Mouse (Mus musculus) frontal cortex, adult (tissue): Measurements from ENCODE around the gene Rpl31.

ENCODE experiments used
- ATAC-seq: cut with Nextera tagmentation; 2 replicates; pipeline ENCODE4 v1.9.2; 2017; ENCODE audit warnings: mild to moderate bottlenecking, moderate library complexity, mixed read lengths; ENCODE audit not compliant: low TSS enrichment

The Rpl31 gene

GRCm38 (mm10) chr1:39367601-39368266, at the start of gene Rpl31:
Gene Rpl31, plus strand, starts transcription at chr1:39367842.
- ATAC-seq, result peak; percentile 94

GRCm38 (mm10) chr1:39317935-39318334, 49.7 kb upstream of the Rpl31 start:
- peak; percentile 48; the same call in 1 of the 2 replicates for ATAC-seq

DNA sequence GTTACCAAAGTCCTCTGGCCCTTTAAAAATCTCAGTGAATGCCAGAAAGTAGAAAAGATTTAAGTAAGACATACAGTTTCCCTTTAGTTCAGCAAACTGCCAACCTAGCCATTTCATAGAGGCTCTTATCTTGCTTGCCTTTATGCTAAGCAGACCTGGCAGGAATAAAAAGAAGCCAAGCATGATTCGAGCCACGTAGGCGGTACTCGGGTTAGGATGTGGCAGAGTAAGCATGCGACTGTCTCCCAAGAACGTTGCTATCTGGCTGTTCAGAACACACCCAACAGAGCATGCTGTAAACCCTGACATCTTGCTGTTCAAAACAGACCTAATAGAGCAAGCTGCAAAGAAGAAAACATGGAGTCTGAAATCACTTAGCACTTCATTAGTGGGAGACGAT, 48.8 kb upstream of the Rpl31 start:
- peak; percentile 83 for ATAC-seq

- no peak for ATAC-seq
Observed at GRCm38 (mm10) chr1:39321954-39322353, 45.7 kb upstream of the Rpl31 start.

DNA sequence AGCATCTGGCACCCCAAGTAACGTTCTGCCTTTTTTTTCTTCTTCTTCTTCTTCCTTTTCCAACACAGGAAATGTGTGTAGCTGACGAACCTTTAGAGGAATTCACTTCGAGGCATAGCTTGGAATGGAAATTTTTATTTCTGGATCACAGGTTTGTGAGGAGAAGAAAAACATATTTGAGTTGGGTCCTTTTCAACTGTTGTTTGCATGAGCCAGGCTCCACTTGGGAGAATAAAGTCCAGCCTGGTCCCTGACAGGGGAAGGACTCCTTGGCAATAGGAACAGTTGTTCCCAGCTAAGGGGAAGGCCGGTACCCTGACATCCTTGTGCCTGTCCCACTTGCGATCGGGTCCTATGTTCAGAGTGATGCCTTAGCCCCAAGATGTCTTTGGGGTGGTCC, 42.4 kb upstream of the Rpl31 start:
- no peak for ATAC-seq

GRCm38 (mm10) chr1:39327546-39327945, 40.1 kb upstream of the Rpl31 start:
- peak; percentile 77 for ATAC-seq

GRCm38 (mm10) chr1:39330857-39331594, 36.6 kb upstream of the Rpl31 start:
- no peak for ATAC-seq

GRCm38 (mm10) chr1:39332456-39332855, 35.2 kb upstream of the Rpl31 start:
- ATAC-seq, result no peak

- no peak for ATAC-seq
Observed at GRCm38 (mm10) chr1:39335561-39336196, 32.0 kb upstream of the Rpl31 start.

DNA sequence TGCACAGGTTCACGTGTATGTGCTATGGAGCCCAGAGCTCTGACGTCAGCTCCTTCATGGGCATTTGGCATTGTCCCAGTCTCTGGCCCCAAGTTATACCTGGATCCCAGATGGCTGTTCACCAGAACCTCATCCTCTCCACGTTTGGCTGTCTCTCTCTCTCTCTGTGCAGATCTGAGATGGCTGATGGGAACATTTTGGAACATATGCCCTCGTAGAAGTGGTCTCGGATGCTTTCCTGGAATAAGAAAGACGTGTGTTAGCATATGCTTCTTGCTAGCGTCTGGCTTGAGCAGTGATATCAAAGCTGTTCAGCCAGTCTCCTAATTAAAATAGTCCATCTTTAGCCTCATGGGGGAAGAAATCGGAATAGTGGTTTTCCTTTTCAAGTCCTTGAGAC, 30.9 kb upstream of the Rpl31 start:
- ATAC-seq, result 0 out of 2 replicates have a peak, but pooled peaks have one; percentile 14

GRCm38 (mm10) chr1:39338831-39339230, 28.8 kb upstream of the Rpl31 start:
- peak; percentile 15; the same call in 1 of the 2 replicates for ATAC-seq

- ATAC-seq, result peak; percentile 61
Observed at GRCm38 (mm10) chr1:39339455-39339854, 28.2 kb upstream of the Rpl31 start.

DNA sequence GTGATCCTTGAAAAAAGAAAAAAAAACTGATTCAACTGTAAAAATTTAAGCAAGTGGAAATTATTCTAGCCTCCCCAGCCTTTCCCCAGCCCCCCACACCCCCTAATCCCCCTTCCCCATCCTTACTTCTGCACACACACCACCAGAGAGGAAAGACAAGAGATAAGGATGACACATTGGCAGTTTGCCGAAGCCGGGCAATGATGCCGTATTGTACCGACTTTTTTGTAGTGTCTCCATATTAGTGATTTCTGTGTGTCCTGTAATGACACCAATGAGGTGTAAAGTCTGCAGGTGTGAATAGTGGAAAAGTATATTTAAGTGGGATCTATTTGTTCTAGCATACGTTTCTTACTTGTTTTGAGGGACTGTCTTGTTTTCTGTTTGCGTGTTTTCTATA, 27.5 kb upstream of the Rpl31 start:
- ATAC-seq, result no peak

DNA sequence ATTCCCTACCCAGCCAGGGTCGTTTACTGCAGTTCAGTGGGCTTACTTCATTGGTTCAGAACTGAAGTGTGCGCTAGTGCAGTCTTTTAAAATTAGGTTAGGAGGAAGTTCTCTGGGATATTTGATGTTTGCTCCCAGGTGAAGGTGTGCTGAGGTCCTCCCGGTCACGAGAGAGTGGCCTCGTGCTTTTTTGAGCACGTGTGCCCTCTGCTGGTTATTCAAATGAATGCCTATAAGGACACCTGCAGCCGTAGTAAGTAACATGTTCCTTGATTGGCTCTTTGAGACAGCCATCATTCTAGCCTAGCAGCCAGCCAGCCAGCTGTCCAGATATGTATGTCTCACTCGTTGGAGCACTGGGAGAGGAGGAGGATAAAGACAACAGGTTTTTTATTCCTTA, 27.0 kb upstream of the Rpl31 start:
- peak; percentile 25; the same call in 1 of the 2 replicates for ATAC-seq

DNA sequence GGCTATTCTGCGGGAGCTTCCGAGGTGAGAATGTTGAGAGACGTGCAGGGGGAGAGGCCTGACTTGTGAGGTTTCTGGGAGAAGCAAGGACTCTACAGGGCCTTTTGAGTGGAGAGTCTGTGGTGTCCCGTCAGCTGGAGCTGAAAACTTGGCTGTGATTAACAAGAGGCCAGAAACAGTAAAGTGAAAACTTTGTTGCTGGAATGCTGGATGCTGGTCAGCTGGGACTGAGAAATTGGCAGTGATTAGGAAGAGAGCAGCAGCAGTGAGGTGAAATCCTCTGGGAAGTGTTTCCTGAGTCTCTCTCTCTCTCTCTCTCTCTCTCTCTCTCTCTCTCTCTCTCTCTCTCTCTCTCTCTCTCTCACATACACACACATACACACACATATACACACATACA, 25.8 kb upstream of the Rpl31 start:
- ATAC-seq, result no peak

DNA sequence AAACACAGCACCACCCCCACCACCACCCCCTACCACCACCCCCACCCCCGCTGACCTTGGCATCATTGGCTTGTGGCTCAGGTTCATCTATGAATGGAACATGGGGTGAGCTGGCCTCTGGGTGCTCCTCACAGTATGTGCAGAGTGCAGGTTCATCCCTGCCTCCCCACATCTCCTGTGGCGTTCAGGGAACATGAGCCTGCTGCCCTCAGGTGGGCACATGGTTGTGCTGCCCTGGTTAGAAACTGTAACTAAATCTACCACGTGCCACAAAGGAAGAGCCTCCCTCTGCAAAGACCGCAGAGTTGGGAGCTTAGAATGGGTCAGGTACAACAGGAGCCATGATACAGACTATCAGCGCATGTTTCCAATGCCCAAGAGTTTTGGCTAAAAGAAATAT, 24.4 kb upstream of the Rpl31 start:
- no peak for ATAC-seq

DNA sequence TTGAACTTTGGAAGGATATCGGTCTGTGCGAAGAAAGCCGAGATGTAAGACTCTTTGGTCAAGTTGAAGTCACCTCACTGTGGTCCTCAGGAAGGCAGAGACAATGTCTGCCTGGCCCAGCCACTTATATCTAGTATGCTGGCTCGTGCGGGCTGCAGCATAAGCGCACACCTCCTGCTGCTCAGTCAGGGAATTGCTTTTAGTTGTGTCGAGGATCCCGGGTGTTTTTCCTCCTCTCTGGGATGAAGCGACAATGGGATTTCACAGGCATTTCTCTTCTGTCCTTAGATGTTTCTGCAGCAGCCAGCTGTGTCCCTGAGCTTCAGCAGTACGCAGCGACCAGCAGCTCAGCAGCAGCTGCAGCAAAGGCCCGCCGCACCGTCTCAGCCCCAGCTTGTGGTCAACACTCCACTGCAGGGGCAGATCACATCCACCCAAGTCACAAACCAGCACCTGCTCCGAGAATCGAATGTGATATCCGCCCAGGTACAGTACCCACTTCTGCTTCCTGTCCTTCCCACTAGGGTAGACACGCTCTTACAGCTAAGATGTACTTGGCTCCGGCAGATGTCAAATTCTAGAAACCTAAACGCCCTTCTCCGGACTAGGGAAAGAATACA, 22.6 kb upstream of the Rpl31 start:
- peak; percentile 40; the same call in 1 of the 2 replicates for ATAC-seq

DNA sequence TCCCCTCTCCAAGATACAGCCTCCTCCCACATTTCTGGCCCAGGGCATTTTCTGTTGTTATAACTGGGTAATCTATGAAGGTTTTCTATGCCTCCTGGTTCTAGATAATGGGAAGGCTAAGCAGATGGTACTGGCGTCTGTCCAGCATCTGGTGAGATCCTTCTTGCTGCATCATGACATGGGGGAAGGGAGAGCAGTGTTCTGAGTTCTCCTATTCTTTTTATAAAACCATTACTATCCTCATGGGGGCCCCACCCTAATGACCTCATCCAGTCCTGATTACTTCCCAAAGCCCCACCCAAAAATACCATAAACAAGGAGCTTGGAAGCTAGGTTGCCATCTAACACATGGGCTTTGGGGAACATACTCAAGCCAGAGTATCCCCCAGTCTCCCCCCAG, 18.6 kb upstream of the Rpl31 start:
- ATAC-seq, result peak; percentile 61; the same call in 1 of the 2 replicates

DNA sequence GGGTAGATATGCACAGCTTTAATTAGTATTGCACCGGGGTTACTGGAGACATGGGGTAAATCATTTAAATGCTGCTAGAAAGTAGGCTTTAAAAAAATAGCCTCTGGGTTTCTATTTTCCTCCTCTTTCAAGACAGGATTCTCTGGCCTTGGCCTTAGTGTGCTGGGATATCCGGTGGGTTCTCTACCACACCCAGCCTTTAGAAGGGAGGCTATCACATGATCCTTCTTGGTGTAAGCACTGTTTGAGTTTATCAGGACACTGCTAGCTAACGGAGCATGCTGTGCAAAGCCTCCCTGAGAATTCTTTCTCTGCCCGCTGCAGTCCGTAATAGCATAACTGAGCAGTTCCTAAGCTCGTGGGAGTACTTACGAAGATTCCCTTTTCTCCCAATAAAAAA, 18.2 kb upstream of the Rpl31 start:
- peak; percentile 25; the same call in 1 of the 2 replicates for ATAC-seq

DNA sequence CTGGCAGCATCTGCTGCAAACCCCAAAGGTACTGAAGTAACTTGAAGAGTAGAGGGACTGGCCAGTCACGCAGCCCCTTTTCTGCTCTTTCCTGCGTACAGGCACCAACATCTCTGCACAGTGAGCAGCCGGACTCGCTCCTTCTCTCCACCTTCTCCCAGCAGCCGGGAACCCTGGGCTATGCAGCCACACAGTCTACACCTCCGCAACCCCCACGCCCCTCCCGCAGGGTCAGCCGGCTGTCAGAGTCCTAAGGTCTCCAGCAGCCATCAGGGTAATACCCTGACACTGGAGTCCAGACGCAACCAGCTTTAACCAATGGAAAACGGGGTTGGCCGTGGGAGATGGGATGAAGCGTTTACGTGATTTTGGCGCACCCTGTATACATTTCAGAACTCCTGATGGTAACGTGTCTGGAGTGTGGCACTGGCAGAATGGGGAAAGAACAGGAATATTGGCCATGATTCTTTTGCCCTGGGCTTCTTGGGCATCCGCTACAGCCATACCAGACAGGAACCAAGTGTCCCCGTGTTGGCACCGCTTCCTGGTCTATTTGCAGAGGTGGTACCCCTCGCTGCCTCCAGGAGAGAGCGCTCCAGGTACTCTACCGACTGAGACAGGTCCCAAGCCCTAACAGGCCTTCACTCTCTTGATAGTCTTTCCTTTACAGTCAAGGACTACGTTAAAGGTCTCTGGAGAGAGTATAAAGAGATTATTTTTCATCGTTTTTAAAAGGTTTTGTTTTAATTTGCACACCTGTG, 5.7 kb upstream of the Rpl31 start:
- no peak for ATAC-seq

DNA sequence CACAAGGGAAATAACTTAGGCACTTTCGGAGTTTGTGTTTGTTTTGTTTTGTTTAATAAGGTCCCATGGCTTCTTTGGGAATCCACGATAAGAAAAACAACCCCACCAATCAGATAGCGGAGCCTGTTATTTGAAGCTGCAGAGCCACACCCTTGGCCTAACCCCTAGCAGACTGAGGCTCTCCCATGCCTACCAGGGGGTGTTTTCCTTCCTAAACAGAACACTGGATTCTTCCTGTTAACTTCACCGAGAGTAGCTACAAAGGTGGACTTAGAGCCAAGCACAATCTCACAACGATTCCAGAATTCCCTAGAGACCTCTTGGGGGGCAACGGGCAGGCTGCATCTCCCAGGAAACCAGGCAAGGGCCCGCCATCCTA, 5.1 kb upstream of the Rpl31 start:
- ATAC-seq, result no peak

DNA sequence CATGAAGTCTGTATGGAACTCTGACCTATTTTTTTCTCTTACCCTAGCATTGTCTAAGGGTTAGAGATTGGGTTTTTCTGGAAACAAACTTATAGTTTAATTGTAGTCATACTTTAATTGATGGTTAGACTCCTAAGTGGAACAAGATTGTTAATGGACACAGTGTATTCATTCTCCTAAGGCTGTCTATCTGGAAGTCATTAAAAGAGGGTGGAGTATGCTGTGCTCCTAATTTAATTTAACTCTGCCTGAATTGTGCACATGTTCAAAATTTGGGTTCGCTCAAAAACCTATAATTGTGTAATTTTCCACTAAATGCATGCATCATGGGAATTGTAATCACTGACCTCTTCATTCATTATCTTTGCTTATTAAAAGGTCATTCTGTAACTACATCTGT, 2.1 kb upstream of the Rpl31 start:
- no peak for ATAC-seq
